Mouse (Mus musculus) ES-CJ7 (cell line): Measurements from ENCODE around the gene Kcnk1.

Experiments used
- DNase-seq: peaks from one replicate; pipeline ENCODE4 v3.0.0; 2011; ENCODE audit warnings: low read depth, low spot score

The Kcnk1 gene

DNA sequence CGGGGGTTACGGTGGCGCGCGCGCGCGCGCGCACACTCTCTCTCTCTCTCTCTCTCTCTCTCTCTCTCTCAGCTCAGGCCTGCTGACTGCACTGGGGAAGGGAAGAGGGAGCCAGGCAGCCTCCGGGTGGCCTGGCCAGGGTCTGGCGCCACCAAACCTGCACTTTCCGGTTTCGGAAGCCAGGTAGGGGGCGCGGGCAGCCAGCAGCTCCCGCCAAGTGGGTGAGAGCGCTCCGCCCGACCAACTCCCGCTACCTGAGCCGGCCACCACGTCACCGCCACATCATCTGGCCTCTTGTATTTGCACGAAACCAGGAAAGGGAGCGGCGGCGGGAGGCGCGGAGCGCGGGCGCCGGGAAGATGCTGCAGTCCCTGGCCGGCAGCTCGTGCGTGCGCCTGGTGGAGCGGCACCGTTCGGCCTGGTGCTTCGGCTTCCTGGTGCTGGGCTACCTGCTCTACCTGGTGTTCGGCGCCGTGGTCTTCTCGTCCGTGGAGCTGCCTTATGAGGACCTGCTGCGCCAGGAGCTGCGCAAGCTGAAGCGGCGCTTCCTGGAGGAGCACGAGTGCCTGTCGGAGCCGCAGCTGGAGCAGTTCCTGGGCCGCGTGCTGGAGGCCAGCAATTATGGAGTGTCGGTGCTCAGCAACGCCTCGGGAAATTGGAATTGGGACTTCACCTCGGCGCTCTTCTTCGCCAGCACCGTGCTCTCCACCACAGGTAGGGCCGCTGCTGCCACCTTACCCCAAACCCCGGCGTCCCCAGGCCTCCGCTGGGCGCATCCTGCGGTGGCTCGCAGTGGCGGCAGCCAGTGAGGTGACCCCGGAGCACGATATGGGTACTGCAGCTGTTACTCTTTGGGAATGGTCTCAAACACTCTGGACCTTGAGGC, at the start of gene Kcnk1:
Gene Kcnk1 (plus strand): TSS at position 70 of the 886 bp plus-strand sequence.
- peak; percentile 77 for DNase-seq

DNA sequence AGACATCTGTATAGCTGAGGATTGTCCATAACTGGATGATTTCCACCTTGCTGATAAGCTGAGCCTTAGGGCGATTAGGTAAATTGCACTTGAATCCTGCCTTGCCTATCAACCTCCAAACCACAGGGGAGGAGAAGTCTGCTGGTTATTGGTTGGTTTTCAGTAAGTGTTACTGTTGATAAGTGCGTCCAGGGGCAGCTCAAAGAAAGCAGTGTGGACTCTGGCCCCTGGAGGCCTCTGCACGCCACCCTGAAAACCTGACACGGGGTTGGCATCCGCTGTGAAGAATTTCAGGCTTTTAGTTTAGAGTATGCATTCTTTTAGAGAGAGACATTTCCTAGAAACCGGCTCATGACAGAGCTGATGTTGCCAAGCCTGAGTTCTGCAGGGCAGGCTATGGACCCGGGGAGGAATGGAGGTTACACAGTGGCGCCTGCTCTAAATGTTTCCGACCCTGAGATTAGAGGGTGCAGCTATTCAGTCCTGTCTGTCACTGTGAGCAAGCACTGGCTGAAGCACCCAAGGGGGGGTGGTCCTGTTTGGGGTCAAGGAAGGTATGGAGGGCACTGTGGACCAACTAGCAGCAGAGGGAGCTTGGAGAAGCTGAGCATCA, 46.2 kb upstream of the Kcnk1 start:
- DNase-seq, result no peak

DNA sequence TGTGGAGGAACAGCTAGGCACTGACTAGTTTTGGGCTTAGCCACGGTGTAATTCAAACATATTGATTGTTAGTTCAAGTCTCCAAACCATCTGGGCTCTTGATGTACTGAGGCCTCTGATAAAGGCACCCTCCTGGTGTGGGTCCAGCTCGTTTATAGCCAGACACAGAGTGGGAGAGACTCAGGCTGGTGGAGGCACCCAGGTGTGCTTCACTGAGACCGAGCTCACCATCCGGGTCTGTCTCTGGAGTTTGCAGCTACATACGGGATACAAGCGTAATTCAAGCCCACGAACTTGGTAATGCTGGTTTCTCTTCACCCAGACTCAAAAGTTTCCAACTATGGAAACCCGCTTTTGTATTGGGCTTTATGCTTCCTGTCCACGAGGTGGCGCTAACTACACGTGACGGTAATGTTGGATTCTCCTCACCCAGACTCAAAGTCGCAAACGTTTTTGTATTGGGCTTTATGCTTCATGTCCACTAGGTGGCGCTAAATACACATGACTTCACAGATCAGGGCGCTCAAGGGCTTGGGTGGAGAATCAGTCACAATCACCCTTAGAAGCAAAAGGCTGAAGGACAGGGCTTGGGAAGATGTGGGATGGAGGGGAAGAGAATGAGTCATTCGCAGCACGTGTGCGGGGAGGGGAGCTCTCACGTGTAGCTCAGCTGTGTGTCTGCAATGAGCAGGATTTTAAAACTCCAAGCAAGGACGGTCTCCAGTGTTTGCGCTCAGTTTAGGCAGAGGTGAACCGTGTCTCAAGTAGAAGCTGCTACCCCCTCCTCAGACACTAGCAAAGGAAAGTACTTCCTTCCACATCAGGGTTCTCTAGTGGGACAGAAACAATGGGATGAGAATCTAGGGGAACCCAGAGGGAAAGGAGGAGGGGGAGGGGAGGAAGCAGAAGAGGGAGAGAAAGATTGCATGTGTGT, 44.7 kb upstream of the Kcnk1 start:
- peak; percentile 99 for DNase-seq

DNA sequence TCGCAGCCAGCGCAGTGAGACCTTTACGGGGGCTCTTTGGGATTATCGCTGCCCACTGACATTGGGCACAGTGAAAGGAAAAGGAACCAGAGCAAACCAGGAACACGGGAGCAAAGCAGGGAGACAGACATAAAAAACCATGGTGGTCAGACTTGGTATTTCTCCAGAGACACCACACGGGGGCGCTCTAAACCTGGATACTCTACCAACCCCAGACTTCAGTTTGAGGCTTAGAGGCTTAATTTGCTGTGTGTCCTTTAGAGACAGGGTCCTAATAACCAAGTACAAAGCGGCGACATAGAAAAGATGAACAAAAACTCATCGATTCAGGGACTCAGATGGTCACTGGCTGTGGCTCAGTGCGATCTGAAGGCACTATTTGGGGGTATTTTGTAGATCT, 39.3 kb upstream of the Kcnk1 start:
- peak; percentile 63 for DNase-seq

DNA sequence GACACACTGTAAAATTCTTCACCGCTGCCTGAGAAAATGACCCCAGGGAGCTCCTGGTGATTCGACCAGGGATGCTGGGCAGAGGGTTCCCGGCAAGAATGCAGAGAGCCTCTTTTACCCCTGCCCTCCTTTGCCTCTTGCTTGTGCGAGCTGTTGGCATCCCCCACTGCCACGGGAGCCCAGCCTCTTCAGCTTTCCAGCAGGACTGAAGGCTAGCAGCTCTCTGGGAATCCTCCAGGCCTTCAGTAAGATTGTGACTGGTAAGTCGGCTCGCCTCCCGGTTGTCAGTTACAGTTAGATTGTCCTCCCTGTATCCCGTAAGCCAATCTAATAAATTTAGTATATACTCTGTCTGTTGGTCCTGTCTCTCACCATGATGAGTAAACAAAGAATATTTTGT, 38.2 kb upstream of the Kcnk1 start:
- DNase-seq, result no peak

DNA sequence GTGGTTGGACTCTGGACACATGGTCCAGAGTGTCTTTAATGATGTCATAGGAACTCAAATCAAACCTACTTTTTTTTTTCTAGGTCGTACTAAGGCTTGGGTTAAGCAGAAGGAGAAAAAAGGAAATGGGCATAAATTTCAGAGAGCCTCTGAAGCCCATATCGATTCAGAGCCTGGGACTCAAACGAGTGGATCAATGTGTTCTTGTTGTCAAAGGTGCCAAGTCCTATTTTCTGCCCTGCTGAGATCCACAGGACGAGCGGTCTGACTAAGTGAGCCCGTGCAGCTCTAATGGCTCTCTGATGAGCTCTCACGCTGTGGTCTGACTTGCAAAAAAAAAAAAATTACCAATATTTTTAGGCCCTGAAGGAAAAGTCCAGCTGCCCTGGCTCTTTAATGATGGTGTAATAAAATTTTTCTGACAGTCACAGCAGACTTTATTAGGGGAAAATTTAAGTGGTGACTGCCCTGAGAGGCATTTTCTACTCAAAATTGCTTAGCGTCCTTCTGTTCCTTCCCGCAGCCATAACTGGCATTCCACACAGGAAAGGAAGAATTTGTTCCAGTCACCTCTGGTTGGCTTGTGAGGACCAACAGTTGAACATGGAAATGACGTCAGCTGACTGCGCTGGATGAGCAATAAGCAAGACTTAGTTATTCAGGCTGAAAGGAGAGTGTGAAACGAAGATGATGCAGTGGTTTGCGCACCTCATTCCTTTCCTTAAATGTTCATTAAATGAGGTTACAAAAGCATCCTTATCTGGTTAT, 37.6 kb upstream of the Kcnk1 start:
- no peak for DNase-seq

DNA sequence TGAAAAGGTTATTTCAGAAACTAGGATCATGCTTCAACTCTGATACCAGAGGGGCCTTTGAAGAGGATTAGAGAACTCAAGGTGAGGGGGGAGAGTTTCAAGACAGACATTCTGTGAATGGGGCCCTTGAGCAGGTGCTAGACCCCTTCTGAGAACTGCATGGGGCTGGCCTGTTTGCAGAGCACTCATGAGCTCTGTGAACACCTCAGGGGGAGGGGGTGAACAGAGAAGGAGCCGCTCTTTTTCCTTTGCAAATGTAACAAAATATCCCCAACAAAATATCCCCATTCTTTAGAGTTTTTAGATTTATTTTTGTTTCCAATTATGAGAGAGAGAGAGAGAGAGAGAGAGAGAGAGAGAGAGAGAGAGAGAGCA, 37.0 kb upstream of the Kcnk1 start:
- no peak for DNase-seq

DNA sequence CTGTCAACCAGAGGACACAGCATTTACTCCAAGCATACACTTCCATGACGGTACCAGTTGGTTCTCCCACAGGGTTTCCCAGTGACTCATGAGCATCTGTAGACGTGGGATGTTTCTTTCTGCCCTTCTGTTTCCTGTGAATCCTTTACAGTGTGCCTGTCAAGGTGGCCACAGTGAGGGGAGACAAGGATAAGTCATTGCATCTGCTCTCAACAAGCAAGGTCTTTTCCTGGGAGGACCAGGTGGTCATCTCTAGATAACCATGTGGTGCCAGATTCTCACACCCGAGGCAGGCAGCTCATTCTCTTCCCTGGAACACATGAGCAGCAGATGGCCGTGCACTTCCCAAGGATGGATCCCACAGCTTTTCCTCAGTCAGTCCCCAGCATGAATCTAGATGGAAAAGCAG, 35.6 kb upstream of the Kcnk1 start:
- no peak for DNase-seq

DNA sequence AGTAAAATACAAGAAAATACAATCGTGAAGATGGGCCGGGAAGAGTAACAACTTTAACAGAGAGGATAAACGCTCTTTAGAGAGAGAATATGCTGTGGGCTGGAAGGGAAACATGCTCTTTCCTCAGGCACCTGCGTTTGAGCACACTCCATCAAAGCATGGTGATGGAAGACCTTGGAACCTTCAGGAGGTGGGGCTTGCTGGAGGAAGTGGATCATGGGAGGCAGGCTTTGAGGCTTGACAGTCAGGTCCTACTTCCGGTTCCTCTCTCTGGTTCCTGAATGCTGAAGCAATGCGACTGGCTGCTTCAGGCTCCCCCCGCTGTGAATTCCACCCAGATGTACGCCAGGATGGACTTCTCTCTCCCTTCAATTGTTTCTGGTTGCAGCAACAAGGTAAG, 34.9 kb upstream of the Kcnk1 start:
- DNase-seq, result no peak

DNA sequence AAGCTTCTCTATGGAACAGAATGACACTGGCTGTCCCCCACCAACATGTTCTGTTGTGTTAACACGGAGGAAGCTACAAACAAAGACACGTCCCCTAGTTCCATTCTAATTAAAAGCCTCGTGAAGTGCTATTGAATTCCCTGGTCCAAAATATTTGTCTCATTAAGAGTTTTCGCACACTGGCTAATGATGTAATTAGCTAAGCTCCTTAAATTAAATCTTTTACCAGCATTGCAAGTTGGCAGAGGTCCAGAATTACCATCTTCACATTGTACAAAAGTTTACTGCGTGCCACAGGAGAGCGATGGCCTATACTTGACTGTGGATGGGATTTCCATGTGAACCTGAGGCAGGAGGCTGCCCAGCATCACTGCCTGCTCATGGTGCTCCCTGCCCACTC, 33.2 kb upstream of the Kcnk1 start:
- DNase-seq, result no peak

DNA sequence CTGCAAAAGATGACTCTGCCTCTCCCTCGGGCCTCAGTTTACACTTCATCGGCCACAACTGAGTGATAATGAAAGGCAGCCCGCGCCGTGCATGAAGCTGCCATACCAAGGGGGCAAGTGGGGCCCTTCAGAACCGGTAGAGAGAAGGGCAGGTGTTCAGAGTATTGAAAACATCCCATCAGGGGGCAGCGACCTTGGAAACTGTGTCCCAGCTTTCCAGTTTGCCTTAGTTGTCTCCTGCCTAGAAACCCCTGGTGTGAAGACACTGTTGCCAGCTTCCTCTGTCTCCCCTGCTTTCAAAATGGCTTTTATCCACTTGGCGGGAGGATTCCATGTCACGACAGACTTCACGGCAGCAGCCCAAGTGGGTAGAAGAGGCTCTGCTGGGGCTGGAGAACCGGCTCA, 31.2 kb upstream of the Kcnk1 start:
- DNase-seq, result peak; percentile 46

DNA sequence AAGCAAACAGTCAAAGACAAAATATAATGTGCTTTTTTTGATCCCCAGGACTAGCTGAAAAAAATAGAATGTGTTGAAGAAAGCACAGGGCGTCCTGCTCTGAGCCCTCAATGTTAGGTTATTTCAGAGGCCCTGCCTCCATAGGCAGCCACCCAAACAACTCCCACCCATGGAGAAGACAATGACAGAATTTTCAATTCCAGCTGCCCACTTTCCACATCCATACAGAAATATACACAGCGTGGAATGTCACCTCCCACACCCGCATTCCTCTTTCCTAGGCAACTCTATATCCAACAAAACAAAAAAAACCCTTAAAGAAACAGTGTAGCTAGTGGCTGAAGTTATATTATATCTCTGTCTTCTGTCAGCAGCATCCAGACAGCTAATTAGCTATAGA, 23.6 kb upstream of the Kcnk1 start:
- DNase-seq, result no peak

DNA sequence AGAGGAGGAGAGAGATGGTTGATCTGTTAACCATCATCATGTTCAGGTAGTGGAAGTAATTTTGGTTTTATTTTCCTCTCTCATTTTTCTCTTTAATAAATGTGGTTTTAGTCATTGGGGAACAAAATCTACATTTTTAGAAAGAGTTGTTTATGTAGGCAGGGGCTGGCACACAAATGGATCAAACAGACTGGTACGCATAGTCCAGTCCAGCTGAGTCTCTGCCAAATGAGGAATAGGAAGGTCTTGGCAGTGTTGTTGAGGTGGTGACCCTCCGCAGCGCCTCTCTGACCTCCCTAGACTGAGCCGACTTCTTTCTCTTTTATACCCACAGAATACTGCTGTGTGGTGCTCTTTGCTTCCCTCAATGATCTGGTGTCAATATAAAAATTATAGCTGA, 19.0 kb upstream of the Kcnk1 start:
- DNase-seq, result no peak

DNA sequence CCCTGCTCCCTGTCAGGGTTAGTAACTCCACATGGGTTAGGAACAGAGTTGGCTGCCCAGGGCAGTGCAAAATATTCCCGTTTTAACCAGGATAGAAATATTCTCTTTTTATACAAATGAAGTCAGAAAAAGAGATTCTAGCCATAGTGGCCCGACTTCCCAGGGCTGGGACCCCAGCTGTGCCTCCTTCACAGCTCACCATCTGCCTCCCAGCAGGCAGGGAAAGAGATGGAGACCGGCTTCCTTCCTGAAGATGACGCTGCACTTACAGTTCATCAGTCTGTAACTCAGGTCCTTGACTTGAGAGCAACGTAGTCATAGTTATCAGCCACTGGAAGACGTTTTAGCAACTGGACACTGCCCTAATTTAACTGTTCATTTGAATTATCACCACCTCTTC, 14.1 kb upstream of the Kcnk1 start:
- DNase-seq, result no peak

DNA sequence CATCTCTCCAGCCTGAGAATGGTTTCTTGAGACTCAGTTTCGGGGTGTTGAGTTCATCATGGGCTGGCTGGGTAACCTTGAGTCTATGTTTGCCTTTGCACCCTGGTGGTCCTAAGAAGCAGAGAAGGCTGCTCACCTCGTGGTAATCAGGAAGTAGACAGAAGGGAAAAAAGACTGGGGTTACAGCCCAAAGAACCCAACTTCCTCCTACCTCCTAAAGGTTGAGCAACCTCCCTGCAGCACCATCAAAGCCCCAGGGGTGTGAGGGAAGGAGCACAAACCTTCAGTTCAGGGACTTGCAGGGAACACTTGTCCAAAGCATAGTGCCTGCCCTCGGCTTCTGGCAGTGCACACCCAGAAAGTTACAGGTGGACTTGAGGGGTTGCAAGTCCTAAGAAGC, 11.5 kb upstream of the Kcnk1 start:
- DNase-seq, result no peak

DNA sequence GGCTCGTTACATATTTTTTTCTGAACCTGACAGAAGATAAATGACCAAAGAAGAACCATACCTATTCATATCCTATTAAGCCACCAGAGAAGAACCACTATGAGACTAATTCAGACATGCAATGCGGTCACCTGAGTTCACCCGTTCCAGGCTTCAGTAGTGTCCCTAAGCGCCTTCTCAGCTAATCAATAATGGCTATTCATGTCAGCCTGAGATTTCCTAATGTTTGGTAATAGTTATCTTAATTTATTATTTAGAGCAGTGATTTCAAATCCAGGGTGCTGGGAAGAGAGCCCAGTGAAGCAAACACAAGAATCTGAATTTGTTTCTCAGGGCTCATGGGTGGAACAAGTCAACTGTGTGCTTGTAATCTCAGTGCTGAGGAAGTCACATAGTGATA, 10.8 kb upstream of the Kcnk1 start:
- no peak for DNase-seq

DNA sequence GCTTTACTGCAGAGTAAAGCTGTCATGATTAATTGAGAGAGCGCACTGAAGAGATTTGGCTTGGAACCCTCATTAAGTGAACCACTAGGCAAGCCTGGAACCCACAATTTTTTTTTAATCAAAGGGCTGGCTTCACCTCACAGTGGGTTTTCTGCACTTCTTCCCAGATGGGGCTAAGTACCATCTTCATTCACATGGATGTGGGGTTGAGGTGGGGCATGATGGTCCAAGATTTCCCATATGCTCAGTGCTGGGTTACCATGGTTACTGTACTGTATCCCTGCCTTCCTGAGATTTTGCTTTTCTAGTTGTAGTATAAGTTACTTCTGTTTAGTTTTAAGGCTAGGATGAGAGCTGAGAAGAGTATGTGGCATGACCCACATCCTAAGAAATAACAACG, 9.6 kb upstream of the Kcnk1 start:
- no peak for DNase-seq

DNA sequence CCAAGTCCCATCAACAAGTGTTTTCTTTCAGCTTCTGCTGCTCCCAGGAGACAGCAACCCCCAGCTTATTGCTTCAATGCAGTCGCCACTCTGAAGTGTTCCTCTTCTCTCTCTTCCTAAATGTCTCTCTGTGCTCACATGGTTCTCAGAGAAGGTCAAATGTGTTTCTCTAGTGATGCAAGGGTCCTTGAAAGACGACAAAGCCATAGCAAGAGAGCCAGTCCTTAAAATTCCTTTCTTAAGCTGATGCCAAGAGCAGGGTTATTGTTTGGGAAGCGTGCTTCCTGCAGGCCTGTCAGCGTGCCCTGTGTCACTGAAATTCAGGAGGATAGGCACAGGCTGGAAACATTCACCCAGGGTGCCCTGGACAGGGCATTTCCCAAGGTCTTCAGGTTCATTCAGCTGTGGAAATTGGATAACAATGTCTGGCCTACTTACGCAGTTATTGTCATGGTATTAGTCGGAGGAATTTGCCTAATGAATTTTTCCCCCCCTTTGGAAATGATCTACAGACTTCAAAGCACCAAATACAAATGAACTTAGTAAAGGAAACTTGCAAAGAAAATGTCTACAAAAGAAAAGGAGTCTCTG, 7.9 kb upstream of the Kcnk1 start:
- DNase-seq, result no peak

DNA sequence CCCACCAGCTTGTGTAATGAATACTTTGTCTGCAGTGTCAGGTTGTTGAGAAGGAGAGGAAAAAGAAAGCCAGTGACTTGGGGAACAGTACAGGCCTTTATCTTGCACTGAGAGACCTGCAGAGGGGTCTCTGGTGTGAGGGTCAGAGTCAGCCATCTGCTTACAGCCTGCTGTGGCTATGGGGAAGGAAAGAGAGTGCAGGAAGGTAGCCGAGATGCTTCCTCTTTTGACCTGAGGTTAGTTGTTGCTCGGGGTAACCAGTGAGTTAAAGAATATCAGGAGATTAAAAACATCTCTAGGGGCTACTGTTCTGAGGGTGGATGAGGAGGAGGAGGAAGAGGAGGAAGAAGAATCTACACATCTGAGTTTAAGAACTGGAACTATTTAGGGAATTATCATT, 7.0 kb upstream of the Kcnk1 start:
- no peak for DNase-seq

DNA sequence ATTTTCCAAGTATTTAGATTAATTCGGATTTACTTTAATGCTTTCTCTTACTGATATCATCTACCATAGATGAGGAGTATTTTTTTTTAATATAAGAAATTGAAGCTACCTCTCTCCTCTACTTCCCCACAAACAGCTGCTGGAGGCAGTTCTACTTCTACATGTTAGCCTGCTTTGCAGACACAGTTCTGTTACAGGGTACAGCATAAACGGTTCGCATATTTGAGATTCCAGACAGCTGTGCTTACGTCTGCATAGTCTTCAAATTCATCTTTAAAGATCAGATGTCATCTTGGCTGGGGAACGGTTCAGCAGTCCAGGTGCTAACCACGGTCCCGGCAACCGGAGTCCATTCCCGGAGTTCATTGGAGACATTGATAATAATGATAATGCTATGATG, 1.3 kb upstream of the Kcnk1 start:
- no peak for DNase-seq
